Mouse (Mus musculus): ENCODE results near the gene Angpt4. TPM values are rescaled to one million over a fixed set of nuclear protein-coding genes. Genes with fewer than 3 reads are reported as not detected.

Angpt4 gene
- total and polyA plus RNA-seq, 2 experiments, result under 0.01 to 0.10 TPM

GRCm38 (mm10) chr2:151975295-151975694 is 64.3 kb downstream of the Angpt4 start:
- no peak overlapping the region for H3K4me3 ChIP-seq (ENCODE audit: insufficient read depth, low read depth, low read length)
- H3K27me3 ChIP-seq (ENCODE audit: control insufficient read depth, insufficient read depth, low read length), result no peaks in the 10 kb centered on the region
- no peak overlapping the region for H3K27ac ChIP-seq (replicated peaks; ENCODE audit: insufficient read depth, low read depth, low read length)
- H3K79me2 ChIP-seq (ENCODE audit: control insufficient read depth, insufficient read depth, low read length), result peaks cover 3% of the 10 kb centered on the region; the same call in 1 of the 2 replicates
- H3K36me3 ChIP-seq (ENCODE audit: control insufficient read depth, insufficient read depth, low read length), result no peaks in the 10 kb centered on the region
- no peak overlapping the region for H3K9ac ChIP-seq (ENCODE audit: low read depth, low read length)
- 93% methylated on average over 5 of the region's 5 CpGs for WGBS
- no peak for TF ChIP-seq POLR2A (IDR thresholded peaks at IDR 0.05; ENCODE audit: extremely low read depth, insufficient read depth, low read length)
- no peak for TF ChIP-seq CTCF (IDR thresholded peaks at IDR 0.05; ENCODE audit: low read depth, low read length)
- H3K4me1 ChIP-seq (ENCODE audit: control insufficient read depth, insufficient read depth, low read length), result peaks cover 31% of the 10 kb centered on the region
- DNase-seq (ENCODE audit: extremely low read depth, low read depth, low spot score), result no peak

DNA sequence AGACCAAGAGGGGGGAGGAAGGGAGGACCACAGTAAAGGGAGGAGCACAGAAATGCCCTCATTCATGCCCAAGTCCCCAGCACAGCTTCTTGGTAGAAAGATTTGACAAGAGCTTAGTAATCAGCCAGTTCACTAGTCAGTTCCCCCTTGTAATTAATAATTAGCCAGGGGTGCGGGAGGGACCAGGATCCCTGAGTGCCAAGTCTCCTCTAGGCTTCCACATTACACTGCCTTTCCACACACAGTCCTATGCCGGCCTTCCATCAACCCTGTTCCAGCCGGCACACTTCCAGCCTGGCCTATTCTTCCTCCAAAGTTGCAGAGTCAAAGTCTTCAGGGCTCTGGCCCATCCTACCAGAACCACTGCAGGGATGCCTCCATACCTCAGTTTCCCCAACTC is 65.1 kb downstream of the Angpt4 start:
- no peak overlapping the region for H3K9ac ChIP-seq (ENCODE audit: low read depth, low read length)
- DNase-seq (ENCODE audit: extremely low read depth, low read depth, low spot score), result peak; percentile 93
- H3K27me3 ChIP-seq (ENCODE audit: control insufficient read depth, insufficient read depth, low read length), result no peaks in the 10 kb centered on the region
- no peak overlapping the region for H3K27ac ChIP-seq (replicated peaks; ENCODE audit: insufficient read depth, low read depth, low read length)
- H3K4me3 ChIP-seq (ENCODE audit: insufficient read depth, low read depth, low read length), result no peak overlapping the region
- peaks cover 3% of the 10 kb centered on the region; the same call in 1 of the 2 replicates for H3K79me2 ChIP-seq (ENCODE audit: control insufficient read depth, insufficient read depth, low read length)
- H3K4me1 ChIP-seq (ENCODE audit: control insufficient read depth, insufficient read depth, low read length), result peaks cover 31% of the 10 kb centered on the region
- no peaks in the 10 kb centered on the region for H3K36me3 ChIP-seq (ENCODE audit: control insufficient read depth, insufficient read depth, low read length)
- TF ChIP-seq POLR2A (IDR thresholded peaks at IDR 0.05; ENCODE audit: extremely low read depth, insufficient read depth, low read length) (no peak), CTCF (IDR thresholded peaks at IDR 0.05; ENCODE audit: low read depth, low read length) (no peak)
- 22% methylated on average over 3 of the region's 3 CpGs for WGBS

DNA sequence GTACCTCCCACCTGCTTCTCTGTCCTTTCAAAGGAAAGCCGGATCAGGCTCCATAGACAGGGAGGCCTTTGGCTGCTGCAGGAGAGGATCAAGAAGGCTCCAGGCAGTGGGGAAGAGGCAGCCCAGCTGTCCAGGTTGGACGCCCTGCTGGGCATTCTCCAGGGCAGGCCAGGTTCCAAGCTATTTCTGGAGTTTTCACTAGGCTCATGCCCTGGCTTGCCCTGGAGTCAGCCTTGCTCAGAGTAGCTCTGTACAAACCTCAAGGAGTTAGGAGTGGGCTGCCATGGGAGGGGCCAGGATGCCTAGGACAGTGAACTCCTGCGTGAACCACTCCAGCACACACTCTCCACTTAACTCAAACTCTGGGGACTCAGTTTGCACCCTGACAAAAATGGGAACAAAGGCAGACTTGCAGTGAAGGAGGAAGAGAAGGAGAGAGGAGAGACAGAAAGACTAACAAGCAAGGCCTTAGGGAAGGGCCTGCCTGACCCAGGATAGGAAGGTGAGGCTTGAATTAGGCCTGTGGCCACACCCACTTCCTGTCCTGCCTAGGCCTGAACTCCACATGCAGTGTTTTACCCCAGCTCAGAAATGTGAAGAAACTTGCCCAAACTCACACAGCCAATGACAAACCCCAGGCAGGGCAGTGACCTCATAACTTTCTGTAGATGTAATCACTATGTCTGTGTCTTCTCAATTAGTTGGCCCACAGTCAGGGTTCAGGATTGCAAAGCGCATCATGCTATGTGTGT is 66.9 kb downstream of the Angpt4 start:
- TF ChIP-seq POLR2A (IDR thresholded peaks at IDR 0.05; ENCODE audit: extremely low read depth, insufficient read depth, low read length) (no peak), CTCF (IDR thresholded peaks at IDR 0.05; ENCODE audit: low read depth, low read length) (no peak)
- 63% methylated on average over 4 of the region's 4 CpGs for WGBS
- Histone ChIP-seq H3K36me3 (ENCODE audit: control insufficient read depth, insufficient read depth, low read length) (no peaks in the 10 kb centered on the region), H3K79me2 (ENCODE audit: control insufficient read depth, insufficient read depth, low read length) (peaks cover 3% of the 10 kb centered on the region; the same call in 1 of the 2 replicates), H3K4me3 (ENCODE audit: insufficient read depth, low read depth, low read length) (no peak overlapping the region), H3K27me3 (ENCODE audit: control insufficient read depth, insufficient read depth, low read length) (no peaks in the 10 kb centered on the region), H3K9ac (ENCODE audit: low read depth, low read length) (no peak overlapping the region), H3K27ac (replicated peaks; ENCODE audit: insufficient read depth, low read depth, low read length) (no peak overlapping the region), H3K4me1 (ENCODE audit: control insufficient read depth, insufficient read depth, low read length) (peaks cover 29% of the 10 kb centered on the region)
- DNase-seq (ENCODE audit: extremely low read depth, low read depth, low spot score), result peak; percentile 63

DNA sequence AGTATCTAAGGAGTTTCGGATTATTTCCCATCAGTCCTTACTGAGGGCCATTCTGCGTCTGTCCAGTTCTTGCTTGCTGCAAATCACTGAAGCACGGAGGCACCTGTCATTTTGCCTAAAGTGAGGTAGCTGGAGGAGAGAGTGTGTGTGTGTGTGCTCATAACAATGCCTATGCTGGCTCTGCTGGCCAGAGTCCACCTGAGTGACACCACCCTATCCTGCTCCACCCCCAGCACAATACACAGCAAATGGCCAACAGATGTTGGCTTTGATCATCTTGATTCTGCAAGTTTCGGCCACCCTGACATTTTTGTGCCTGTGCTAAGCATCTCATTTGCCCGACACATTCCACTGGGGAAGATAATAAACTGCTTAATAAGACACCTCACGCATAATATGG is 67.5 kb downstream of the Angpt4 start:
- H3K4me3 ChIP-seq (ENCODE audit: insufficient read depth, low read depth, low read length), result no peak overlapping the region
- H3K27ac ChIP-seq (replicated peaks; ENCODE audit: insufficient read depth, low read depth, low read length), result no peak overlapping the region
- peaks cover 3% of the 10 kb centered on the region; the same call in 1 of the 2 replicates for H3K79me2 ChIP-seq (ENCODE audit: control insufficient read depth, insufficient read depth, low read length)
- peaks cover 25% of the 10 kb centered on the region for H3K4me1 ChIP-seq (ENCODE audit: control insufficient read depth, insufficient read depth, low read length)
- no peak for TF ChIP-seq CTCF (IDR thresholded peaks at IDR 0.05; ENCODE audit: low read depth, low read length)
- no peak for TF ChIP-seq POLR2A (IDR thresholded peaks at IDR 0.05; ENCODE audit: extremely low read depth, insufficient read depth, low read length)
- 75% methylated on average over 6 of the region's 6 CpGs for WGBS
- no peak overlapping the region for H3K9ac ChIP-seq (ENCODE audit: low read depth, low read length)
- no peak for DNase-seq (ENCODE audit: extremely low read depth, low read depth, low spot score)
- no peaks in the 10 kb centered on the region for H3K36me3 ChIP-seq (ENCODE audit: control insufficient read depth, insufficient read depth, low read length)
- no peaks in the 10 kb centered on the region for H3K27me3 ChIP-seq (ENCODE audit: control insufficient read depth, insufficient read depth, low read length)

DNA sequence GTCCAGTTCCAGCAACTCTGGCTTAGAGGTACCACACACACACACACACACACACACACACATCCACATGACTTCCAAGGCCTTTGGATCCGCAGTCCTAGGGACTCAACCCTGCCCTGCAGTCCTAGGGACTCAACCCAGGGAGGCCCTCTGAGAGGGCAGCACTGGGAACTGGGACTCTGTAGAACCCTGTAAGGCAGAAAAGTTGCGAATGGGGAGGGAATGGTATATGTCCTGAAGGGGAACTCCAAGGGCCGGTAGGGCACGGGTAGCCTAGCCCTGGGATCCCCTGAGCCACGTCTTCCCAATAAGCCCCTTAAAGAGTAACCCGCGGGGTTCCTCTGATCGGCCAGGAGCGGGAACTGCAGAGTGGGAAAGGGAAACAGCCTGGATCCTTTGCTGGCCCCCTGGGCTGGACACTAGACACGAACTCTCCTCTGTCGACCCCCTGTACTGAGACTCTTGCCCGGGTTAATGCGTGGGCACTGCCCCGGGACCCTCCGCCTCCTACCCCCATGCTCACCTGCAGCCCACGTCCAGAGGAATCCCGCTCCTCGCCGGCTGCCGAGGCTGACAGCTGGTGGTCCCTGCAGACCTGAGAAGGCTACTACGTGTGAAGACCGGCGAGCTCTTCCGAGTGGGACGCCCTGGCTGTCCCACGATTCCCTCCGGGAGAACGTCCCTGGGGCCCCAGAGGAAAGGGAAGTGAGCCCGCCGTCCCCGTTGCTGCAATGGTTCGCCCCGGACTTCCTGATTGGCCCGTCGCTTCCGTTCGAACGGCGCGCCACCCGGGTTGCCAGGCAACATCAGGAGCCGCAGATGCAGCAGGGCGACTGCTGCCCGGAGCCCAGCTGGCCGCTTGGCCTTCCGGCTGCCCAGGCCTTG is 68.7 kb downstream of the Angpt4 start, which contains the start of gene Fam110a:
Gene Fam110a (minus strand): TSS at position 750 of the 885 bp plus-strand sequence.
- no peaks in the 10 kb centered on the region for H3K27me3 ChIP-seq (ENCODE audit: control insufficient read depth, insufficient read depth, low read length)
- H3K79me2 ChIP-seq (ENCODE audit: control insufficient read depth, insufficient read depth, low read length), result peaks cover 3% of the 10 kb centered on the region; the same call in 1 of the 2 replicates
- peaks cover 19% of the 10 kb centered on the region for H3K4me1 ChIP-seq (ENCODE audit: control insufficient read depth, insufficient read depth, low read length)
- TF ChIP-seq CTCF (IDR thresholded peaks at IDR 0.05; ENCODE audit: low read depth, low read length), result no peak
- TF ChIP-seq POLR2A (IDR thresholded peaks at IDR 0.05; ENCODE audit: extremely low read depth, insufficient read depth, low read length), result 0 out of 2 replicates have a peak, but pooled peaks have one; percentile 24
- under 1% methylated on average over 46 of the region's 46 CpGs for WGBS
- peak within 1 kb of the TSS; percentile 98 for H3K4me3 ChIP-seq (ENCODE audit: insufficient read depth, low read depth, low read length)
- no peaks in the 10 kb centered on the region for H3K36me3 ChIP-seq (ENCODE audit: control insufficient read depth, insufficient read depth, low read length)
- H3K9ac ChIP-seq (ENCODE audit: low read depth, low read length), result peak within 1 kb of the TSS; percentile 93
- H3K27ac ChIP-seq (replicated peaks; ENCODE audit: insufficient read depth, low read depth, low read length), result peak within 1 kb of the TSS; percentile 33
- peak; percentile 81 for DNase-seq (ENCODE audit: extremely low read depth, low read depth, low spot score)

Measured in liver, adult 2 months (tissue).